Mouse (Mus musculus) ES-Bruce4 (cell line): ENCODE measurements around the gene Usp47. TPM values are rescaled to one million over a fixed set of nuclear protein-coding genes. Genes with fewer than 3 reads are reported as not detected.

Source experiments
- H3K27ac ChIP-seq: 2 replicates; pipeline ENCODE4 v1.5.1; 2012; ENCODE audit warnings: low read length, inconsistent platforms; ENCODE audit not compliant: insufficient read depth
- H3K27me3 ChIP-seq: 2 replicates; pipeline ENCODE4 v1.6.1; 2012; ENCODE audit warnings: mild to moderate bottlenecking, low read length, inconsistent platforms; ENCODE audit not compliant: control insufficient read depth, poor library complexity, insufficient read depth, severe bottlenecking
- H3K36me3 ChIP-seq: 2 replicates; pipeline ENCODE4 v1.6.1; 2012; ENCODE audit warnings: inconsistent platforms, mild to moderate bottlenecking, low read length, moderate library complexity; ENCODE audit not compliant: control insufficient read depth, poor library complexity, insufficient read depth, severe bottlenecking
- H3K4me1 ChIP-seq: one replicate; pipeline ENCODE4 v1.8.1; 2011; ENCODE audit warnings: low read length; ENCODE audit not compliant: control insufficient read depth, insufficient read depth
- H3K4me3 ChIP-seq: 2 replicates; pipeline ENCODE4 v1.5.1; 2011; ENCODE audit warnings: low read depth, mild to moderate bottlenecking, low read length
- H3K9ac ChIP-seq: 2 replicates; pipeline ENCODE4 v1.6.1; 2012; ENCODE audit warnings: low read depth, mild to moderate bottlenecking, inconsistent platforms; ENCODE audit not compliant: poor library complexity, severe bottlenecking
- H3K9me3 ChIP-seq: replicated peaks from 2 replicates; pipeline ENCODE4 v1.6.1; 2012; ENCODE audit warnings: mild to moderate bottlenecking, low read length, inconsistent platforms; ENCODE audit not compliant: control insufficient read depth, poor library complexity, insufficient read depth, severe bottlenecking
- CTCF ChIP-seq: IDR thresholded peaks from one replicate; pipeline ENCODE4 v1.8.1; 2011; ENCODE audit warnings: low read depth, low read length
- EP300 ChIP-seq: IDR thresholded peaks from 2 replicates; pipeline ENCODE4 v1.6.1; 2011; ENCODE audit warnings: low read depth, low read length; ENCODE audit not compliant: insufficient read depth
- POLR2A ChIP-seq: IDR thresholded peaks from one replicate; pipeline ENCODE4 v1.8.1; 2011; ENCODE audit warnings: low read length; ENCODE audit not compliant: insufficient read depth
- polyA plus RNA-seq: library from polyadenylated mRNA; stranded (reverse); fragments of >200 nt; gene quantifications from 2 replicates; pipeline ENCODE4 v1.2.4, GENCODE M21; 2011; ENCODE audit warnings: low read depth; ENCODE audit not compliant: missing spikeins, insufficient read depth, insufficient read length

The Usp47 gene
- 61.7 and 63.3 TPM in 2 replicates for polyA plus RNA-seq

- H3K4me3 ChIP-seq = peak within 1 kb of the TSS; percentile 90
- H3K9me3 ChIP-seq = no peaks in the 10 kb centered on the region
- H3K36me3 ChIP-seq = no peaks in the 10 kb centered on the region; the same call in 1 of the 2 replicates
- H3K9ac ChIP-seq = peak within 1 kb of the TSS; percentile 94
- peaks cover 2% of the 10 kb centered on the region for H3K4me1 ChIP-seq
- H3K27me3 ChIP-seq = no peaks in the 10 kb centered on the region; the same call in 1 of the 2 replicates
- TF ChIP-seq CTCF (peak; percentile 6), POLR2A (no peak), EP300 (no peak)
- H3K27ac ChIP-seq = peak within 1 kb of the TSS; percentile 12; the same call in 1 of the 2 replicates
These were observed at the start of gene Usp47 for GRCm38 (mm10) chr7:112023150-112023600. TSS of gene Usp47 (plus strand) at chr7:112023504.

DNA sequence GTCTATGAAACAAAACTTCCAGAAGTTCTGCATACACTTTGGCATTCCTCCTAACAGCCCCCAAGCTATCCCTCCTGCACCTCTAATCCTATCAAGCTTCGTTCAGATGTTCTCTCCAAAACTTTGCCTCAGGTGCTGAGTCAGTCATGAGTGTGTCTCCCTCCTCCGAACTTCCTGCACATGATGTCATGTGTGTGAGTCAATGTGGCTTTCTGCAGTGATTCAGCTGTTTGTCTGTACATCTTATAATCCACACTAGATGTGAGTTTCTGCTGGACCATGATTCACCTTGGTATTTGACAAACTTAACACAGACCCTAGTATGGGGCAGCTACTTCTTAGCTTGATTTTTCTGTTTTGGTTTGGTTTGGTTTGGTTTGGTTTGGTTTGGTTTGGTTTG is 46.9 kb upstream of the Usp47 start:
- TF ChIP-seq POLR2A = no peak
- TF ChIP-seq EP300 = no peak
- TF ChIP-seq CTCF = no peak
- Histone ChIP-seq H3K4me1 (no peaks in the 10 kb centered on the region), H3K36me3 (no peaks in the 10 kb centered on the region), H3K9me3 (no peaks in the 10 kb centered on the region), H3K9ac (no peak overlapping the region), H3K4me3 (no peak overlapping the region), H3K27ac (no peak overlapping the region), H3K27me3 (no peaks in the 10 kb centered on the region; the same call in 1 of the 2 replicates)

DNA sequence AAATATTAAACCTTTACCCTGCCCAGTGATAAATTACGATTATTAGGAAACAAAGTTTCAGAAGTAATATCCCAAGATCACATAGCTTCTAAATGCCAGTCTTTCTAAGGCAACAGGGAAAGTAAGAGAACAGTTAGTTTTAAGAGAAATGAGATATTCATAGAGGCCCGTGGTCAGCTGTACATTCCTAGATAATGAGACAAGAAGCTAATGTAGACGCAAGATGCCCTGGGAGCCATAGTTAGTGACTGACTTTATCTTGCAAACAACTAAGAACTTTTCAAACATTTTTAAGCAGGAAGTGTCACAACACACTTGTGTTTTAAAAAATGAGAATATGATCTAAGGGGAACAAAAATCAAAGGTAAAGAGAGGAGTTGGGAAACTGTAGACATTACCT is 45.4 kb upstream of the Usp47 start:
- H3K27me3 ChIP-seq = no peaks in the 10 kb centered on the region; the same call in 1 of the 2 replicates
- no peaks in the 10 kb centered on the region for H3K9me3 ChIP-seq
- H3K9ac ChIP-seq = no peak overlapping the region
- no peak overlapping the region for H3K4me3 ChIP-seq
- H3K36me3 ChIP-seq = no peaks in the 10 kb centered on the region
- TF ChIP-seq POLR2A = no peak
- no peak for TF ChIP-seq CTCF
- no peak for TF ChIP-seq EP300
- H3K4me1 ChIP-seq = no peaks in the 10 kb centered on the region
- H3K27ac ChIP-seq = no peak overlapping the region

DNA sequence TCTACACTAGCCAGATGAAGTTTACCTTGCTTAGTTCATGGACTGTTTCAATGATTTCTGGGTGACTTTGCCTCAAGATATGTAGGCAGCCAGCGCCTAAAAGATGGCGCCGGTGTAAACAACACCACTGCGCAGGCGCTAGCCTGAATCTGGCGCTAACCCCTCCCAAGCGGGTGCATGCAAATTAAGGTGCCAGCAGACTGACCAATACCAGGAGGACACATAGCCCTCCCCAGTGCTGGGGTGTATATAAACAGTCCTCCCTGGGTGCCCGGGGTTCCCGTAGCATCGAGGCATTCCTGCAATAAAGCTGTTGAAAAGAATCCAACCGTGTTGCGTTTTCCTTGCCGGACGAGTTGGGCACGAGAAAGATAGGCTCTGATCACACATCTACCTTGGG is 41.0 kb upstream of the Usp47 start:
- no peak overlapping the region for H3K4me3 ChIP-seq
- no peaks in the 10 kb centered on the region for H3K9me3 ChIP-seq
- no peak overlapping the region for H3K9ac ChIP-seq
- no peak for TF ChIP-seq CTCF
- TF ChIP-seq POLR2A = no peak
- TF ChIP-seq EP300 = no peak
- no peaks in the 10 kb centered on the region for H3K4me1 ChIP-seq
- no peaks in the 10 kb centered on the region for H3K36me3 ChIP-seq
- H3K27ac ChIP-seq = no peak overlapping the region
- no peaks in the 10 kb centered on the region for H3K27me3 ChIP-seq

GRCm38 (mm10) chr7:111984530-111984929 is 38.8 kb upstream of the Usp47 start:
- no peaks in the 10 kb centered on the region for H3K4me1 ChIP-seq
- no peaks in the 10 kb centered on the region for H3K27me3 ChIP-seq
- no peak overlapping the region for H3K27ac ChIP-seq
- no peak for TF ChIP-seq CTCF
- TF ChIP-seq EP300 = no peak
- TF ChIP-seq POLR2A = no peak
- H3K36me3 ChIP-seq = no peaks in the 10 kb centered on the region
- no peak overlapping the region for H3K4me3 ChIP-seq
- H3K9ac ChIP-seq = no peak overlapping the region
- no peaks in the 10 kb centered on the region for H3K9me3 ChIP-seq

- no peak overlapping the region for H3K9ac ChIP-seq
- H3K27ac ChIP-seq = no peak overlapping the region
- no peak overlapping the region for H3K4me3 ChIP-seq
- H3K4me1 ChIP-seq = no peaks in the 10 kb centered on the region
- no peaks in the 10 kb centered on the region for H3K36me3 ChIP-seq
- H3K27me3 ChIP-seq = no peaks in the 10 kb centered on the region
- H3K9me3 ChIP-seq = no peaks in the 10 kb centered on the region
- TF ChIP-seq POLR2A = no peak
- no peak for TF ChIP-seq CTCF
- TF ChIP-seq EP300 = no peak
These were observed 38.0 kb upstream of the Usp47 start for GRCm38 (mm10) chr7:111985266-111985665.
